Mouse (Mus musculus): ENCODE data around the gene Antxr2.

The Antxr2 gene

DNA sequence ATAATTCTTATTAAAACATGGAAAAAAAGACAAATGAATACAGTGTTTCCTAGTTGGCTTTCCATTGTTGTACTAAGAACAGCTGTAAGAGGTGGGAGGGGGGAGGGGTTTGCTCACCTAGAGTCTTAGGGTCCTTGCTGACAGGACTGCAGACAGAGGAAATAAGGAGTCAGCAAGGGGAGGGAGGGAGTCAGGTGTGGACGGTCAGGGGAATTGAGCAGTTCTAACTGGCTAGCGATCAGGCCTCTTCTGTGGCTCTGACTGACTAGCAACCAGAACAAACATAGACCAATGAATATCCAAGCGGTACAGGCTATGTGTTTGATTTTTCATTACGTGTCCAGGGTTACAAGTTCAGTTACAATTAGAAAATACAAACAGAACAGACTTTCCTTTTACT, 35.0 kb downstream of the Antxr2 start:
- no peak for DNase-seq (ENCODE audit: low read depth, low spot score)

GRCm38 (mm10) chr5:97986656-97987294, 44.1 kb downstream of the Antxr2 start:
- no peak for DNase-seq (ENCODE audit: low read depth, low spot score)

- no peak for DNase-seq (ENCODE audit: low read depth, low spot score)
These were observed 47.5 kb downstream of the Antxr2 start for GRCm38 (mm10) chr5:97983375-97983774.

- peak; percentile 9 for DNase-seq (ENCODE audit: low read depth, low spot score)
These were observed 50.4 kb downstream of the Antxr2 start for GRCm38 (mm10) chr5:97980472-97980871.

GRCm38 (mm10) chr5:97973293-97973692, 57.5 kb downstream of the Antxr2 start:
- no peak for DNase-seq (ENCODE audit: low read depth, low spot score)

- no peak for DNase-seq (ENCODE audit: low read depth, low spot score)
These were observed 58.8 kb downstream of the Antxr2 start for GRCm38 (mm10) chr5:97972029-97972428.

- no peak for DNase-seq (ENCODE audit: low read depth, low spot score)
These were observed 59.6 kb downstream of the Antxr2 start for GRCm38 (mm10) chr5:97971236-97971635.

DNA sequence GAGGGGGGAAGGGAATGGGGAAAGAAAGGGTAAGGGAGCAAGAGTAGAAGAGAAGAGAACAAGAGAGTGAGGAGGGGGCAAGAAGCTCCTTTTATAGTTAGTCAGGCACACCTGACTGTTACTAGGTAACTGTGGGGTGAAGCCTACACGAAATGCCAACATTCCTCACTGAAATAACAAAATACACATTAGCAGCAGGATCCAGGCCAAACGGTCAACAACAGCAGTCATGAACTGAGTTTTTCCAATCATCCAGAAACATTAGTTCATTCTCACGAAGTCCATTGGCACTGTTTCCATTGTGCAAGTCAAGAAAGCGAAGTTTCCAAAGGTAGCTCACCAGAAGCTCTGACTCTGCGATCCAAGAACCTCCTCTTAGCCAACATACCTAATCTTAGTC, 63.8 kb downstream of the Antxr2 start:
- no peak for DNase-seq (ENCODE audit: low read depth, low spot score)

DNA sequence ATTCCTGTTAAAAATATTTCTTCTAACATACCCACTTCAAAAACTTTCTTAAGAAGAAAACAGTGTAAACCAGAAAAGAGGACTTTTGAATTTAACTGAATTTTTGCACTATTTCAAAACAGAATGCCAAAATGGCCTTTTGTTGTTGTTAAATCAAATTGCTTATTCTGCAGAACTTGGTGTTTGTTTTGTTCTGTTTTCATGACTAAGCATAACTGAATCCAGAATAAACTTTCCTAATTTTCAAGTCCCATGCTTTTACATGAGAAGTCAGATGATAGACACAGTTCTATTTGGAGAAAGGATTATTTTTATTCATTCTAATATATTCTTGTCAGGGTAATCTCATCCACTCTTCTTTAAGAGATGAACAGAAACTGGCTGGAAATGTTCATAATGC, 64.7 kb downstream of the Antxr2 start:
- no peak for DNase-seq (ENCODE audit: low read depth, low spot score)

DNA sequence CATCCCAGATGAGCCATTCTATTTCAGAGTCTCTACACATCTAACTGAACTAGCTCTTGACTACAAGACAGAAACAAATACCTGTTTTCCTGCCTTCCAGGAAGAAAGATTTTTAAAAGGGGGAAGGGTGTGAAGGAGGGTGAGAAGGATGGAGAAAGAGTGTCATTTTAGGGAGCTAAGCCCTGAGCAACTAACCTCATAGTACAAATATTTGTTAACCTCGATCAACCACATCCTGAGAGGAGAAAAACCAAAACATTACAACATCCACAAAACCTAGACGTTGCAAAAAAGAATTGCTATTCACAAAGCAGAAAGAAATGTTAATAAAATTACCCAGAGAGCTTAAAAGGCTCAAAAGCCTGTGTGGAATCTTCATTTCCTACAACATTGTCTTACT, 66.4 kb downstream of the Antxr2 start:
- DNase-seq (ENCODE audit: low read depth, low spot score) = no peak

DNA sequence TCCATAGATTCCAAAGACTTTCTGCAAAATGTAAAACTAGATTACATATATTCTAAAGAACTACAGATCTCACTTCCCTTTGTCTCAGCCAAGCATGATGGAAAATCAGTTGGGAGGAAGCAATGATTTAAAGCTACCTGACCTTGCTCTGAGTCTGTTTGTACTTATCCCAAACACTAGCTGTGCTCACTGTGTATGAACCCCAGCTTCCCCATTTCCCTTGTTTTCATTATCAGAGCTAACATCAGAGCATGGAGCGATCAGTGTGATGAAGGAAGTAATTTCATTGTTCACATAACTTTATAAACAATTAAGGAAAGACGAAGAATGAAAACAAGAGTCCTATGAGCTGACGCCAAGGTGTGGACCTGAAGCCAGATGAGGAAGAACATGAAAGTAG, 68.3 kb downstream of the Antxr2 start:
- DNase-seq (ENCODE audit: low read depth, low spot score) = no peak

- DNase-seq (ENCODE audit: low read depth, low spot score) = no peak
These were observed 69.1 kb downstream of the Antxr2 start for GRCm38 (mm10) chr5:97961786-97962185.

GRCm38 (mm10) chr5:97959651-97960050, 71.2 kb downstream of the Antxr2 start:
- no peak for DNase-seq (ENCODE audit: low read depth, low spot score)

GRCm38 (mm10) chr5:97959010-97959409, 71.8 kb downstream of the Antxr2 start:
- no peak for DNase-seq (ENCODE audit: low read depth, low spot score)

DNA sequence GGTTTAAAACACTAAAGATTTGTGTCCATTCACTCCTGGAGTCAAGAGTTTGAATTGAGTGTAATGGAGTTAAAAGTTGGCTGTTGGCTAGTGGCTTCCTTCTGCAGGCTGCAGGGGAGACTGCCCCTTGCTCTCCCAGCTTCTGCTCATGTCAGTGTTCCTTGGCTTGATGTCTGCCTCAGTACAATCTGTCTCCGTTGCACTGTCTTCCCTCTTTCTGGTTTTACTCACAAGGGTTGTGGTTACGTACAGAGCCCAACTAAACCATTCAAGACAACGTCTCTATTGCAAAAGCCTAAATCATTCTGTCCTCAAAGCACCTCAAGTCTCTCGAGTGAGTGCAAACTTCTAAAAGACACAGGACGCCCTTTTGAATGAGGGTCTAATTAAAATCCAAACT, 73.3 kb downstream of the Antxr2 start:
- DNase-seq (ENCODE audit: low read depth, low spot score) = no peak

DNA sequence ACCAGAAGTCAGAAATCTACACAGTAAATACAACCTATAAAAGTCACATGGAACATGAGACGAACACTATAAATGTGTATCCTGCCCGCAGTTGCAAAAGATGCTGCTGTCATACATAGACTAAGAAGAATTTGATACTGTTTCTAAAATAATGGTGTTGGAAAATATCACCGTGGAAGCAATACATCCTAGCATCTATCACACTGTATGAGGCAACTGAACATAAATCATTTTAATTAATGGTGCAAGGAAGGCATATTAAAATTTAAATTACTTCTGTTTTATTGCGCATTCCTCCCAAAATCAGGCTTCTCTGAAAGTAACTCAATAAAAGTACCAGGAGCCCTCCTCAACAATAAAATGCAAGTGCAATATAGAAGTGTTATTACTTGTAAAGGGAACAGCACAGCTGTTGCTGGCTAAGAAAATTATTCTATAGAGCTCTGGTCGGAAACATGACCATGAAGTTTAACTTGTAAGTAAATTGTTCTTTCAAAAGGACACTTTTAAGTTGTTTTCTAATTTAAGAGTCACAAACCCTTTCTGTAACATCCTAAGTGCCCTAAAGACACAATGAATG, 76.6 kb downstream of the Antxr2 start:
- DNase-seq (ENCODE audit: low read depth, low spot score) = no peak

- no peak for DNase-seq (ENCODE audit: low read depth, low spot score)
These were observed 77.5 kb downstream of the Antxr2 start for GRCm38 (mm10) chr5:97953241-97953920.

GRCm38 (mm10) chr5:97947261-97947660, 83.6 kb downstream of the Antxr2 start:
- no peak for DNase-seq (ENCODE audit: low read depth, low spot score)

DNA sequence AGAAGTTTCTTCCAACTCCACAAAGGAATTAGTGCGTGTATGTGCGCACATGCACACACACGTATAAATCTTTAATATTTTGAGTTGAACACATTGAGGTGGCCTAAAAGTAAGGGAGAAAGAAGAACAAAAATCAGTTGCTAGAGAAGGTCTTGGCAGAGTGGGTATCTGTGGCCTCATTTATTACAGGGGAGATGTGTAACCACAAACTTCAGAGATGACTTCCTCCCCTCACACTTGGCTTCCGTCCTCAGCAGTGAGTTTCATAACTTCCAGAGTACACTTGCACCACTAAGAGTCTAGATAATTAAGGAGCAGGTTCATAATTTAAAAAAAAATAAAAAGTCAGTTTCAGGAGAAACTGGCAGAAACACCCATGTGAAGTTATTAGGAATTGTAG, 84.6 kb downstream of the Antxr2 start:
- DNase-seq (ENCODE audit: low read depth, low spot score) = no peak

- DNase-seq (ENCODE audit: low read depth, low spot score) = no peak
These were observed 95.4 kb downstream of the Antxr2 start for GRCm38 (mm10) chr5:97935140-97936129.

- no peak for DNase-seq (ENCODE audit: low read depth, low spot score)
These were observed 113.2 kb downstream of the Antxr2 start for GRCm38 (mm10) chr5:97917654-97918053.

DNA sequence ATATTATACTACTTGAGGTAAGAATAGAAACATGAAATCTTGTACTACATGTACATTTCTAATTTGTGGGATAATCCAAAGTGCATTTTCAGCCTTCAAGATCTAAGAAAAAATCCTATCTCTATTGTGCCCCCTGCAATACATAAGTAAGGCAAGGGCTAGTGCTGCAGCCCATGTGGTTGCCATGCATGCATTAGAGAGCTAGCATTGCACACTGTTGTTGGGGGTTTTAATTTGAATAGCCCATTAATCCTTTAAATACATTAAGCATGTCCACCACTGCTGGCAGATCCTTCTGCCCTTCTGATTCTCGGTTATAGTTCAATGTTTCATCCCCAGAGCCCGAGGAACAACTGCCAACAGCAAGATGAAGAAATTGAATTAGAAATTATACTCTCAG, 116.0 kb downstream of the Antxr2 start:
- no peak for DNase-seq (ENCODE audit: low read depth, low spot score)

All from telencephalon, adult 2 months (tissue).